Mouse (Mus musculus): ENCODE results near the gene Olfr392. TPM values are rescaled to one million over a fixed set of nuclear protein-coding genes. Genes with fewer than 3 reads are reported as not detected.

Olfr392 gene
- total RNA-seq (2021) = not detected
- long read RNA-seq, experiment 1 = 0 reads
- long read RNA-seq, experiment 2 = 0 reads

DNA sequence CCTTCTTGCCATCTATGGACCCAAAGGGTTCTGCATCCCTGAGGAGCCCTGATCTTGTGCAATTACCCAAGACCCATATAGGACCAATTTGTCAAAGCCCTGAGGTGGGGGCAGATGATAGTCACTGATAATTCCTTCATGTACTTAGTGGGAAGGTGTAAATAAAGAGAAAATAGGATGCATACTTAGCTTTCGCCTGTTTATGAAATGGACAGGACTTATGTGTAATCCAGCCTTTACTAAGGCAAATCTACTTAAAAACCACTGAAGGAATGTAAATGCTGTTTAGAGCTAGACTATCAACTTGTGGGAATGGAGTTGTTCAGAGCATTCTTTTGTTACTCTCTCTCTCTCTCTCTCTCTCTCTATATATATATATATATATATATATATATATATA is at the start of gene Olfr392:
Gene Olfr392, minus strand, starts transcription at position 101 of the 400 bp plus-strand sequence.
- DNase-seq = no peak

DNA sequence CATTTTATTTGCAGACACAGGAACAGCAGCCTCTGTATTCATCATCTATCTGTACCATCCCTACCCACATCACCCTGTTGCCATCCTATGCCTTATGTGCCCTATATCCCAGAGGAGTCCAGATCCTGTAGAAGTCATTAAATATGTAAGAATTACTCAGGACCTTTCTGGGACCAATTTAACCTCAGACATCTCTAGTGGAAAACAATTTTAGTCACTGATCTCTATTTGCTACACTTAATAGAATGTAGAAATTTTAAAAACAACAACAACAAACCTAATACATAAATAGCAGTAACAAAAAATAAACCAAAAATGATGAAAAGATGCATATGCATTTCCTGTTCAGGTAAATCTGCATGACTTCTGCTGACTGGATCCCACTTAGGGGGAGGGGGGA is 34.5 kb upstream of the Olfr392 start, which contains the start of gene Olfr393:
Gene Olfr393, minus strand, starts transcription at position 101 of the 400 bp plus-strand sequence.
- DNase-seq = no peak

DNA sequence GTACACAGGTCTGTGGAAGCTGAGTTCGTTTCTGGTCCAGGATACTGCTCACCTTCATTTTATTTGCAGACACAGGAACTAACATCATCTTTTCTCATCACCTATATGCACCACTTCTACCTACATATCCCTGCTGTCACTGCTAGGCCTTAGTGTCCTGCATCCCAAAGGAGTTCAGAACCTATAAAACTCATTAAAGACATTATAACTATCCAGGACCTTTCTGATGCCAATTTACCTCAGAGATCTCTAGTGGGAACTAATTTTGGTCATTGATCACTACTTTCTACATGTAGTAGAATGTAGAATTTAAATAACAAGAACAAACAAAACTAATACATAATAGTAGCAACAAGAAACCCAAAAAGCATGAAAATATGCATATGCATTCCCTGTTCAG is 13.9 kb downstream of the Olfr392 start, which contains the start of gene Olfr391-ps:
Gene Olfr391-ps, minus strand, starts transcription at position 101 of the 400 bp plus-strand sequence.
- DNase-seq = no peak

DNA sequence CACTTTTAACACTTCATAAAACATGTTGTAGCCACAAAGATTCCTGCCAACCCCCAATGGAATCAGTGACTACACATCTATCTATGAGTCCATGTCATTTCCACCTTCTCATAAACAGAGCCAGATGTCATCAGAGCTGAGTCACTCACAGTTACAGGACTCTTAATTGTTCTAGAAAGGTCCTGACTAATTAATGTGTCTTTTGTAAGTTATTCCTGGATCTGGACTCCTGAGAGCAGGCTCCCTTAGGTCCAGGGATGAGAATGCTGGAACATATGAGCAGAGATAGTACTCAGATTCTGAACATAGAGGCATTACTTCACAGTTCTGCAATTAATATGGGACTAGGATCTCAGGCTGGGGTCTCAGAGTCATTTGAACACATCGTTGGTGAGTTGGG is 34.2 kb downstream of the Olfr392 start, which contains the start of gene Olfr390:
Gene Olfr390, plus strand, starts transcription at position 301 of the 400 bp plus-strand sequence.
- DNase-seq = no peak

DNA sequence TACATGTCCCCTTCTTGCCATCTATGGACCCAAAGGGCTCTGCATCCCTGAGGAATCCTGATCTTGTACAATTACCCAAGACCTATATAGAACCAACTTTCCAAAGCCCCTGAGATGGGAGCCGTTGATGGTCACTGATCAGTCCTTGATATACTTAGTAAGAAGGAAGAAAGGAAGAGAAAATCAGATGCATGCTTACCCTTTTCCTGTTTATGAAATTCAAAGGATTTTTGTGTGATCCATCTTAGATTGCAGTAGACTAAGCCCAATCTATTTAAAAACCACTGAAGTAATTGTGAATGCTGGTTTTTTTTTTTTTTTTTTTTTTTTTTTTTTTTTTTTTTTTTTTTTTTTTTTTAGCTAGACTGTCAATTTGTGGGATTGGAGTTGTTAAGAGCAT is 36.2 kb downstream of the Olfr392 start, which contains the start of gene Olfr389:
Gene Olfr389, minus strand, starts transcription at position 101 of the 400 bp plus-strand sequence.
- no peak for DNase-seq

Other genes with a start within 250 kb of the Olfr392 start
- gene Olfr385, start 224.0 kb downstream of the Olfr392 start, total RNA-seq (2021) = not detected
- not detected for gene Olfr384, start 218.5 kb downstream of the Olfr392 start, total RNA-seq (2021)
- gene Zfp735, start 128.3 kb downstream of the Olfr392 start, total RNA-seq (2021) = not detected
- not detected for gene Olfr389, start 36.3 kb downstream of the Olfr392 start, total RNA-seq (2021)
- not detected for gene Olfr390, start 34.1 kb downstream of the Olfr392 start, total RNA-seq (2021)
- gene Olfr391-ps, start 14.0 kb downstream of the Olfr392 start, total RNA-seq (2021) = not detected
- gene Olfr393, start 34.4 kb upstream of the Olfr392 start, total RNA-seq (2021) = not detected
- not detected for gene Olfr394, start 73.7 kb upstream of the Olfr392 start, total RNA-seq (2021)
- gene Olfr395, start 92.2 kb upstream of the Olfr392 start, total RNA-seq (2021) = not detected
- not detected for gene Olfr23, start 119.6 kb upstream of the Olfr392 start, total RNA-seq (2021)
- not detected for gene Olfr397, start 143.8 kb upstream of the Olfr392 start, total RNA-seq (2021)
- not detected for gene Olfr398, start 173.4 kb upstream of the Olfr392 start, total RNA-seq (2021)
- gene Olfr139, start 239.5 kb upstream of the Olfr392 start, total RNA-seq (2021) = not detected
- gene Olfr399, start 239.6 kb upstream of the Olfr392 start, total RNA-seq (2021) = not detected